Mouse (Mus musculus): ENCODE measurements around the gene Tiam1. TPM values are rescaled to one million over a fixed set of nuclear protein-coding genes. Genes with fewer than 3 reads are reported as not detected.
"Not testable (repeated sequence)": the region's sequence is repeated elsewhere in the genome, so short reads cannot be mapped to it uniquely, and the experiment has no call there.

Tiam1 gene
- total RNA-seq, 2 experiments from 2014 or later: 124 to 125 TPM

GRCm38 (mm10) chr16:90091112-90091720 lies 52.4 kb downstream of the Tiam1 start:
- no peak for TF ChIP-seq CTCF (conservative IDR thresholded peaks at IDR 0.05)
- DNase-seq (ENCODE audit: low spot score in 2 of 2): no peak

GRCm38 (mm10) chr16:90090368-90090767 lies 53.2 kb downstream of the Tiam1 start:
- no peak overlapping the region for H3K27ac ChIP-seq
- TF ChIP-seq CTCF (conservative IDR thresholded peaks at IDR 0.05): no peak

More at GRCm38 (mm10) chr16:90091112-90091720, 52.4 kb downstream of the Tiam1 start:
- H3K27ac ChIP-seq: peak overlapping the region; percentile 40; the same call in 1 of the 2 replicates
- H3K4me3 ChIP-seq: no peak overlapping the region

GRCm38 (mm10) chr16:90087256-90087655 lies 56.3 kb downstream of the Tiam1 start:
- Histone ChIP-seq H3K4me3 (no peak overlapping the region), H3K27ac (peak overlapping the region; percentile 76)
- TF ChIP-seq CTCF (conservative IDR thresholded peaks at IDR 0.05): no peak
- no peak for DNase-seq (ENCODE audit: low spot score in 2 of 2)

More at GRCm38 (mm10) chr16:90090368-90090767, 53.2 kb downstream of the Tiam1 start:
- H3K4me3 ChIP-seq: no peak overlapping the region
- DNase-seq (ENCODE audit: low spot score in 2 of 2): no peak

- H3K27ac ChIP-seq: peak overlapping the region; percentile 76
- DNase-seq (ENCODE audit: low spot score in 2 of 2): peak; percentile 51 to 65
- TF ChIP-seq CTCF (conservative IDR thresholded peaks at IDR 0.05): no peak
- H3K4me3 ChIP-seq: no peak overlapping the region
Observed at GRCm38 (mm10) chr16:90086111-90086510, 57.5 kb downstream of the Tiam1 start.

- DNase-seq (ENCODE audit: low spot score in 2 of 2): peak; percentile 79 to 82
- Histone ChIP-seq H3K27ac (peak overlapping the region; percentile 85), H3K4me3 (no peak overlapping the region)
- no peak for TF ChIP-seq CTCF (conservative IDR thresholded peaks at IDR 0.05)
Observed at GRCm38 (mm10) chr16:90085580-90085979, 58.0 kb downstream of the Tiam1 start.

GRCm38 (mm10) chr16:90081125-90081524 lies 62.4 kb downstream of the Tiam1 start:
- H3K4me3 ChIP-seq: no peak overlapping the region
- TF ChIP-seq CTCF (conservative IDR thresholded peaks at IDR 0.05): no peak
- DNase-seq (ENCODE audit: low spot score in 2 of 2): no peak
- H3K27ac ChIP-seq: peak overlapping the region; percentile 47; the same call in 1 of the 2 replicates

GRCm38 (mm10) chr16:90078806-90079381 lies 64.7 kb downstream of the Tiam1 start:
- Histone ChIP-seq H3K4me3 (no peak overlapping the region), H3K27ac (no peak overlapping the region)
- no peak for DNase-seq (ENCODE audit: low spot score in 2 of 2)
- TF ChIP-seq CTCF (conservative IDR thresholded peaks at IDR 0.05): no peak

- no peak for DNase-seq (ENCODE audit: low spot score in 2 of 2)
- TF ChIP-seq CTCF (conservative IDR thresholded peaks at IDR 0.05): no peak
- H3K4me3 ChIP-seq: no peak overlapping the region
- H3K27ac ChIP-seq: peak overlapping the region; percentile 72
Observed at GRCm38 (mm10) chr16:90073510-90073909, 70.1 kb downstream of the Tiam1 start.

GRCm38 (mm10) chr16:90072651-90073050 lies 70.9 kb downstream of the Tiam1 start:
- peak overlapping the region; percentile 36 for H3K4me3 ChIP-seq
- TF ChIP-seq CTCF (conservative IDR thresholded peaks at IDR 0.05): no peak
- H3K27ac ChIP-seq: peak overlapping the region; percentile 72
- DNase-seq (ENCODE audit: low spot score in 2 of 2): no peak

- peak overlapping the region; percentile 82 for H3K27ac ChIP-seq
- not testable (repeated sequence) for H3K4me3 ChIP-seq; DNase-seq (ENCODE audit: low spot score in 2 of 2)
Observed at GRCm38 (mm10) chr16:90071125-90071524, 72.4 kb downstream of the Tiam1 start.

- DNase-seq (ENCODE audit: low spot score in 2 of 2): peak in 1 of 2 experiments; percentile 29
- Histone ChIP-seq H3K27ac (peak overlapping the region; percentile 82), H3K4me3 (no peak overlapping the region)
- TF ChIP-seq CTCF (conservative IDR thresholded peaks at IDR 0.05): no peak
Observed at GRCm38 (mm10) chr16:90070104-90070503, 73.5 kb downstream of the Tiam1 start.

- Histone ChIP-seq H3K27ac (peak overlapping the region; percentile 82), H3K4me3 (no peak overlapping the region)
- no peak for TF ChIP-seq CTCF (conservative IDR thresholded peaks at IDR 0.05)
- no peak for DNase-seq (ENCODE audit: low spot score in 2 of 2)
Observed at GRCm38 (mm10) chr16:90069197-90069596, 74.4 kb downstream of the Tiam1 start.

- TF ChIP-seq CTCF (conservative IDR thresholded peaks at IDR 0.05): peak; percentile 50
- H3K27ac ChIP-seq: peak overlapping the region; percentile 49; the same call in 1 of the 2 replicates
- DNase-seq (ENCODE audit: low spot score in 2 of 2): no peak
Observed at GRCm38 (mm10) chr16:90052905-90053519, 90.6 kb downstream of the Tiam1 start.

More at GRCm38 (mm10) chr16:90052905-90053519, 90.6 kb downstream of the Tiam1 start:
- no peak overlapping the region for H3K4me3 ChIP-seq

Measured in layer of hippocampus, adult 2 months (tissue).